Mouse (Mus musculus): Measurements from ENCODE around the gene Bscl2.
A peak's percentile ranks its signal among the peaks of the same experiment; 100 is the strongest.

DNA sequence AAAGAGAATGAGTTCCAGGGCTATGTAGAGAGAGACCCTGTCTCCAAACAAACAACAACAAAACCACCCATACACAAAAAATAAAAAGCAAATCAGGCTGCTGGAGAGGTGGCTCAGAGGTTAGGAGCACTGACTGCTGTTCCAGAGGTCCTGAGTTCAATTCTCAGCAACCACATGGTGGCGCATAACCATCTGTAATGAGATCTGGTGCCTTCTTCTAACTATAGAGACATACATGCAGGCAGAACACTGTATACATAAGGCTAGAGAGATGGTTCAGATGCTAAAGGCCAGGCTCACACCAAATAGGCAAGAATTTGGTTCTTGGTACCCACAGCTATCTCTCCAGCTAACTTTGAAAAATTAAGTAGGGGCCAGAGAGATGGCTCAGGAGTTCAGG is 21.8 kb downstream of the Bscl2 start:
- TF ChIP-seq CTCF (conservative IDR thresholded peaks at IDR 0.05; ENCODE audit: insufficient read depth, insufficient read length, low read depth, low read length) (peak; percentile 35; the same call in 1 of the 2 replicates), POLR2A (IDR thresholded peaks at IDR 0.05; ENCODE audit: low read depth, low read length) (no peak)
